Mouse (Mus musculus): ENCODE results near the gene Slc22a28.
"Not testable (repeated sequence)": the region's sequence is repeated elsewhere in the genome, so short reads cannot be mapped to it uniquely, and the experiment has no call there.

Slc22a28 gene

GRCm38 (mm10) chr19:8131881-8132280, at the start of gene Slc22a28:
Gene Slc22a28 (minus strand): TSS chr19:8131982.
- DNase-seq (ENCODE audit: low spot score): not testable (repeated sequence)

DNA sequence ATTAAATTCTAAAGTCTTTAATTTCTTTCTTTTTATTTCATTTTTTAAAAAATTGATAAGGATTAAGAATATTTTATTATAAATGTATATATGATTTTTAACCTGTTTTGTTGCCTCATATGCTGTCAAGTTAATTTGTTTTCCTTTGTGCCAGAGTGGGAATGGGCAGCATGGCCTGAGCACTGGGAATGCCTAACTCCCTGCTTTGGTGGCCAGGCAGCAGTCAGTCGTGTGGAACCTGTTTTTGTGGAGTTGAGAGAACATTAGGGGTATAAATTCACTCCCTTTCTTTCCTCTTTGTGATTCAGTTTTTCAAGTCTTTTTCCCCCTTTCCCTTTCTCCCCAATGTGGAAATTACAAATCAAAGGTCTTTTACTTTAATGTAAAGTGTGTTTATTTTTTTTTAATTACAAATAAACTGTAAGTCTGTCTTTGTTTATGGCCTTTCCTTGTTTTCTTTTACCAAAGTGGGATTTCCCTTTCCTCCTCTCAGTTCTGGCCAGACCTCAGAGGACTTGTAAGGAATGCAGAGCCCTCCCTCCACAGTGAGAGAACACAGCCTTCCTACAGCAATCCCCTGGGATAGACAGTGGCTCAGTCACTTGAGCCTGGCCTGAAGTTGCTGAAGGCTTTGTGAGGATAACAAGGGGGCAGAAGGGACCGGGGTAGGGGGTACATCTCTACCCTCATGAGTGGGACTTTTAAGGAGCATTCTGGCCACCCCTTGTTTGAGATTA, 17.2 kb upstream of the Slc22a28 start:
- no peak for DNase-seq (ENCODE audit: low spot score)

GRCm38 (mm10) chr19:8142716-8143115, 10.9 kb upstream of the Slc22a28 start:
- not testable (repeated sequence) for DNase-seq (ENCODE audit: low spot score)

GRCm38 (mm10) chr19:8134127-8134841, 2.5 kb upstream of the Slc22a28 start:
- DNase-seq (ENCODE audit: low spot score): not testable (repeated sequence)

- DNase-seq (ENCODE audit: low spot score): no peak
These were observed 111.9 kb downstream of the Slc22a28 start for GRCm38 (mm10) chr19:8019904-8020349.

DNA sequence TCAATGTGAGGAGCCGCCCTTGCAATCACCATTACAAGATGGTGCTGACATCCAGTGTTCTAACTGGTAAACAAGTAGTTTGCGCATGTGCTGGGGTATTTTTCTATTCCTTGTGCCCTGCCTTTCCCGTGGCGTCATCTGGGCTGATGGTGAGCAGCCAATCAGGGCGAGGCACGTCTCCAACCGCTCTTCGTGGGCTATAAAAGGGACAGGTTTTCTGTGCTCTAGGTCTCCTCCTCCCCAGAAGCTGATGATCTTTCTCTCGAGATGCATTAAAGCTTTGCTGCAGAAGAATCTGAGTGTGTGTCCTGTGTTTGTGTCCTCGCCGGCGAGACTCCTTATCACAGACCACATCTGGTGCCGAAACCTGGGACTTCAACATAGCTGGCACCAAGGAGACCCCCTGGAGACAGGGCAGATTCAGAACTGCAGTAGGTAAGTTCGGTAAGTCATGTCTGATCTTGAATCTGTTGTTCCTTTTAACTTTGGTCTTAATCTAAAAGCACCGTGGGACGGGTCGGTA, 112.4 kb downstream of the Slc22a28 start:
- not testable (repeated sequence) for DNase-seq (ENCODE audit: low spot score)

GRCm38 (mm10) chr19:8018535-8018934, 113.2 kb downstream of the Slc22a28 start:
- DNase-seq (ENCODE audit: low spot score): not testable (repeated sequence)
